Mouse (Mus musculus) thymus, adult 18-20 months (tissue): ENCODE results near the gene Midn.

Source experiments
- DNase-seq, 2 experiments: peaks; one replicate each; pipeline ENCODE4 v3.0.0; 2022; ENCODE audit warnings: mixed read lengths in 2 of 2

The Midn gene

GRCm38 (mm10) chr10:80199440-80200008 lies 51.5 kb downstream of the Midn start:
- DNase-seq = peak; percentile 45 to 58

GRCm38 (mm10) chr10:80200485-80200884 lies 52.4 kb downstream of the Midn start:
- DNase-seq = no peak

- no peak for DNase-seq
These were observed 56.0 kb downstream of the Midn start for GRCm38 (mm10) chr10:80204055-80204454.

DNA sequence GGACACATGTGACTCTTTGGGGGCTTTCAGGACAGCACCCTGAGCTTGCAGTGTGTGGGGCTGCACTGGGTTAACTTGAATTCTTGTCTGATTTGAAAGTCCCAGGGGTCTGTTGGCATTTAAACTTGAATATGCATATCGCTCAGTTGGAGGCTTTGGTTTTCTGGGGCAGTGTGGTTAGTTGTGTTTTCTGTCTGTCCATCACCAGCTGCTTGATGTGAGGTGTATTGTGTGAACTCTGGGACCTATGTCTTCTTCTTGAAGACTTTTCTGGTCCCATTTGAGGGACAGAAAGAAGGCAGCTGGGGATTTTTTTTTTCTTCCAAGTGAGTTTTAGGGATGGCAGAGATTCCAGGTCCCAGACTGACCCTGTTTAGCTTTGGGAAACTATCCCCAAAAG lies 59.1 kb downstream of the Midn start:
- DNase-seq = no peak

- DNase-seq = no peak
These were observed 59.6 kb downstream of the Midn start for GRCm38 (mm10) chr10:80207676-80208075.
